Mouse (Mus musculus) forebrain, embryonic 16.5 days (tissue): ENCODE data around the gene Wipf2. TPM values are rescaled to one million over a fixed set of nuclear protein-coding genes. Genes with fewer than 3 reads are reported as not detected.

Source experiments
- ATAC-seq: fragments of 200-750 bp; cut with Nextera tagmentation; 2 replicates; pipeline ENCODE4 v1.8.0; 2017; ENCODE audit warnings: mild to moderate bottlenecking, moderate library complexity
- H3K27ac ChIP-seq: fragments of 300-500 bp; sonication (generic); 2 replicates; pipeline ENCODE4 v1.5.1; 2014; ENCODE audit warnings: low read length, control low read depth
- H3K27me3 ChIP-seq: fragments of 300-500 bp; sonication (generic); replicated peaks from 2 replicates; pipeline ENCODE4 v1.6.1; 2014; ENCODE audit warnings: low read length; ENCODE audit not compliant: control insufficient read depth, insufficient read depth
- H3K36me3 ChIP-seq: fragments of 300-500 bp; sonication (generic); 2 replicates; pipeline ENCODE4 v1.6.1; 2014; ENCODE audit not compliant: control insufficient read depth, insufficient read depth
- H3K4me1 ChIP-seq: fragments of 300-500 bp; sonication (generic); replicated peaks from 2 replicates; pipeline ENCODE4 v1.6.1; 2014; ENCODE audit warnings: low read length; ENCODE audit not compliant: control insufficient read depth, insufficient read depth
- H3K4me2 ChIP-seq: fragments of 300-500 bp; sonication (generic); 2 replicates; pipeline ENCODE4 v1.6.1; 2014; ENCODE audit warnings: mild to moderate bottlenecking, low read length, control low read depth
- H3K4me3 ChIP-seq: fragments of 300-500 bp; sonication (generic); replicated peaks from 2 replicates; pipeline ENCODE4 v1.5.1; 2014; ENCODE audit warnings: mild to moderate bottlenecking, low read length, control low read depth
- H3K9ac ChIP-seq: fragments of 300-500 bp; sonication (generic); replicated peaks from 2 replicates; pipeline ENCODE4 v1.6.1; 2014; ENCODE audit warnings: low read depth, low read length, control low read depth
- H3K9me3 ChIP-seq: fragments of 300-500 bp; sonication (generic); 2 replicates; pipeline ENCODE4 v1.6.1; 2016; ENCODE audit warnings: low read length; ENCODE audit not compliant: control insufficient read depth
- WGBS: fragments of 180-500 bp; shearing (Covaris S2); extraction: QIAGEN DNeasy Blood & Tissue Kit; methylation state at CpG from one replicate; pipeline ENCODE4 v1.1.7; 2014; 5-methylcytosine and 5-hydroxymethylcytosine counted together
- polyA plus RNA-seq: library from polyadenylated mRNA; unstranded; fragments of >200 nt; fragmentation: Nextera tagmentation; extraction: Ambion mirVana; gene quantifications from 2 replicates; pipeline ENCODE4 v1.2.1, GENCODE M21; 2015

Wipf2 gene
- polyA plus RNA-seq, 1 experiment from 2014 or later = 5.1 TPM

GRCm38 (mm10) chr11:98836128-98836527 lies 27.3 kb upstream of the Wipf2 start:
- peaks cover 20% of the 10 kb centered on the region for H3K4me1 ChIP-seq
- peaks cover 15% of the 10 kb centered on the region for H3K36me3 ChIP-seq
- no peak overlapping the region for H3K27ac ChIP-seq
- H3K4me2 ChIP-seq = peak overlapping the region; percentile 97
- H3K9me3 ChIP-seq = no peaks in the 10 kb centered on the region
- ATAC-seq = 0 out of 2 replicates have a peak, but pooled peaks have one; percentile 8
- no peaks in the 10 kb centered on the region for H3K27me3 ChIP-seq
- H3K9ac ChIP-seq = no peak overlapping the region; the same call in 1 of the 2 replicates
- 29% methylated on average over 7 of the region's 7 CpGs for WGBS
- peak overlapping the region; percentile 63 for H3K4me3 ChIP-seq

DNA sequence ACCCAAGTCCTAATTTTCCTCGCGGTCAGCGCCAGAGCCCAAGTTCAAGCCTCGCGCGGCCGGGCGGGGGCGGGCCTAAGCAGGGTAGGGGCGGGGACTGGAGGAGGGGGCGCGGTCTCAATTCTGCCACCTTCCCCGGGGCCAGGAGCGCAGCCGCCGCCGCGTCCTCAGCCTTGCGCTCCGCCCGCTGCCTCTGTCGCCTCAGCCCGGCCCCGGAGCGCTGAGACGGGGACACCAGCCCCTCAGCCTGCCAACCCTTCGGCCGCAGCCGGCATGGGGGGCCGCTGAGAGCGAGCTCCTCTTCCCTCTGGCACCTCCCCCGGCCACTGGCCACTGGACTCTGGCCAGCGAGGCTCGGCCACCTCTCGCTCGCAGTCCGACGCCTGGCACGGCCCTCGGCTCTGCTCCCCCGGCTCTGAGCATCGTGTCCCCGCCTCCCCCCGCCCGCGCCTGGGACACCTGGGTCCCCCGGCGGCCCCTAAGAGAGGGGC lies 26.7 kb upstream of the Wipf2 start, which contains the start of gene Rapgefl1:
TSS of gene Rapgefl1 (plus strand) at position 135 of the 491 bp plus-strand sequence.
- Histone ChIP-seq H3K4me2 (peak within 1 kb of the TSS; percentile 97), H3K4me1 (peaks cover 20% of the 10 kb centered on the region), H3K9ac (peak within 1 kb of the TSS; percentile 77), H3K27ac (0 out of 2 replicates have a peak within 1 kb of the TSS, but pooled peaks have one; percentile 8), H3K9me3 (no peaks in the 10 kb centered on the region), H3K36me3 (peaks cover 9% of the 10 kb centered on the region), H3K27me3 (no peaks in the 10 kb centered on the region), H3K4me3 (peak within 1 kb of the TSS; percentile 63)
- ATAC-seq = peak; percentile 93
- WGBS = under 1% methylated on average over 37 of the region's 48 CpGs

DNA sequence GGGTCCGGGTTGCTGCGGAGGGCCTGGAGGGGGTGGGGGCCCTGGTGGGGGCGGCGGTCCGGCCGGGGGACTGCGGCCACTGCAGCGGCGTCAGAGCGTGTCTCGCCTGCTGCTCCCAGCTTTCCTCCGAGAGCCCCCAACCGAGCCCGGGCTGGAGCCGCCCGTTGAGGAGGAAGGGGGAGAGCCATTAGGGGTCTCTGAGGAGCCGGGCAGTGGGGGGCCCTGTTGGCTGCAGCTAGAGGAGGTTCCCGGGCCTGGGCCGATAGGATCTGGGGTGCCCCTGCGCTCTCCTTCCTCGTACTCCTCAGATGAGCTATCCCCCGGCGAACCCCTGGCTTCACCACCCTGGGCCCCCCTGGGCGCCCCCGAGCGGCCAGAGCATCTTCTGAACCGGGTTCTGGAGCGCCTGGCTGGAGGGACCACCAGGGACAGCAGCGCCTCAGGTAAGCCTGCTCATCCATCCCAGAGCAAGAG lies 26.2 kb upstream of the Wipf2 start:
- peak overlapping the region; percentile 63 for H3K4me3 ChIP-seq
- peak overlapping the region; percentile 97 for H3K4me2 ChIP-seq
- H3K4me1 ChIP-seq = peaks cover 20% of the 10 kb centered on the region
- no peak overlapping the region for H3K27ac ChIP-seq
- no peaks in the 10 kb centered on the region for H3K27me3 ChIP-seq
- ATAC-seq = peak; percentile 28; the same call in 1 of the 2 replicates
- H3K9me3 ChIP-seq = no peaks in the 10 kb centered on the region
- peaks cover 4% of the 10 kb centered on the region for H3K36me3 ChIP-seq
- WGBS = under 1% methylated on average over 27 of the region's 29 CpGs
- H3K9ac ChIP-seq = peak overlapping the region; percentile 77

GRCm38 (mm10) chr11:98837917-98838316 lies 25.5 kb upstream of the Wipf2 start:
- peaks cover 20% of the 10 kb centered on the region for H3K4me1 ChIP-seq

GRCm38 (mm10) chr11:98838512-98838911 lies 24.9 kb upstream of the Wipf2 start:
- Histone ChIP-seq H3K4me3 (no peak overlapping the region), H3K36me3 (0 out of 2 replicates have a peak, but pooled peaks cover 1% of the 10 kb centered on the region), H3K27ac (no peak overlapping the region), H3K4me2 (peak overlapping the region; percentile 97), H3K4me1 (peaks cover 20% of the 10 kb centered on the region), H3K9me3 (no peaks in the 10 kb centered on the region), H3K9ac (no peak overlapping the region), H3K27me3 (no peaks in the 10 kb centered on the region)
- 64% methylated on average over 9 of the region's 9 CpGs for WGBS
- ATAC-seq = no peak

More at GRCm38 (mm10) chr11:98837917-98838316, 25.5 kb upstream of the Wipf2 start:
- H3K36me3 ChIP-seq = peaks cover 2% of the 10 kb centered on the region
- no peaks in the 10 kb centered on the region for H3K9me3 ChIP-seq
- 49% methylated on average over 11 of the region's 11 CpGs for WGBS
- H3K9ac ChIP-seq = no peak overlapping the region
- no peak for ATAC-seq
- H3K27ac ChIP-seq = no peak overlapping the region
- peak overlapping the region; percentile 97 for H3K4me2 ChIP-seq
- H3K4me3 ChIP-seq = peak overlapping the region; percentile 63
- no peaks in the 10 kb centered on the region for H3K27me3 ChIP-seq

- H3K9ac ChIP-seq = no peak overlapping the region; the same call in 1 of the 2 replicates
- H3K4me1 ChIP-seq = peaks cover 20% of the 10 kb centered on the region
- H3K9me3 ChIP-seq = no peaks in the 10 kb centered on the region
- no peak overlapping the region for H3K4me2 ChIP-seq
- 51% methylated on average over 6 of the region's 6 CpGs for WGBS
- H3K36me3 ChIP-seq = no peaks in the 10 kb centered on the region
- H3K4me3 ChIP-seq = no peak overlapping the region
- H3K27me3 ChIP-seq = no peaks in the 10 kb centered on the region
- no peak for ATAC-seq
- no peak overlapping the region for H3K27ac ChIP-seq
Measured at GRCm38 (mm10) chr11:98839402-98839801, 24.0 kb upstream of the Wipf2 start.

DNA sequence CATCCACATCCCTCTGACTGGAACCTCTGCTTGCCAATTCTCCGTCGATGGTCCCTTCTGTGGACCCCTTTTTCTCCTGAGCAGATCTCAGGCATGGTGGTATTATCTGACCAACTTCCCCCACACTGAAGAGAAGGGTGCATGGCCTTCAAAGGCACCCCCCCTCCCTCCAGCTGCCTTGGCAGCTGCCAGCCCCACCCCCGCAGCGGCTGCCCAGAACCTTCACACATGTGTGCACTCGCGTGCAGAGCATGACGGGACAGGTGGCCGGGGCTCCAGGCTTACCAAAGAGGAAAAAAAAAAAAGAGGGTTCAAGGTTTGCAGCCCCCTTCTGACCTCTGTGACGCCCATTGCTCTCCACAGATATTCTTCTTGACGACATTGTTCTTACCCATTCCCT lies 23.5 kb upstream of the Wipf2 start:
- H3K9me3 ChIP-seq = no peaks in the 10 kb centered on the region
- H3K9ac ChIP-seq = no peak overlapping the region; the same call in 1 of the 2 replicates
- H3K4me2 ChIP-seq = no peak overlapping the region
- H3K27me3 ChIP-seq = no peaks in the 10 kb centered on the region
- no peak overlapping the region for H3K4me3 ChIP-seq
- peaks cover 20% of the 10 kb centered on the region for H3K4me1 ChIP-seq
- H3K36me3 ChIP-seq = no peaks in the 10 kb centered on the region
- ATAC-seq = no peak
- WGBS = 73% methylated on average over 10 of the region's 10 CpGs
- H3K27ac ChIP-seq = no peak overlapping the region

GRCm38 (mm10) chr11:98846016-98846415 lies 17.4 kb upstream of the Wipf2 start:
- Histone ChIP-seq H3K27me3 (no peaks in the 10 kb centered on the region), H3K4me3 (no peak overlapping the region), H3K9me3 (no peaks in the 10 kb centered on the region), H3K4me2 (no peak overlapping the region), H3K36me3 (no peaks in the 10 kb centered on the region), H3K27ac (no peak overlapping the region), H3K4me1 (peaks cover 16% of the 10 kb centered on the region), H3K9ac (no peak overlapping the region)
- ATAC-seq = no peak
- 53% methylated on average over 13 of the region's 13 CpGs for WGBS

GRCm38 (mm10) chr11:98846865-98847604 lies 16.4 kb upstream of the Wipf2 start:
- no peak for ATAC-seq
- H3K4me3 ChIP-seq = no peak overlapping the region
- H3K9me3 ChIP-seq = no peaks in the 10 kb centered on the region
- no peaks in the 10 kb centered on the region for H3K27me3 ChIP-seq
- no peak overlapping the region for H3K27ac ChIP-seq
- peaks cover 16% of the 10 kb centered on the region for H3K4me1 ChIP-seq
- H3K9ac ChIP-seq = no peak overlapping the region
- no peak overlapping the region for H3K4me2 ChIP-seq
- H3K36me3 ChIP-seq = no peaks in the 10 kb centered on the region
- 76% methylated on average over 19 of the region's 19 CpGs for WGBS
